Mouse (Mus musculus) spleen, adult 2 months (tissue): ENCODE results near the gene Fam193b. TPM values are rescaled to one million over a fixed set of nuclear protein-coding genes. Genes with fewer than 3 reads are reported as not detected.

Experiments
- DNase-seq, 2 experiments: peaks; one replicate each; pipeline versions ENCODE4 v3.0.0 to v3.0.0-alpha.2; 2012 to 2021; ENCODE audit warnings: low spot score in 2 of 2, low read depth in 1 of 2
- H3K27ac ChIP-seq: fragments of 200-500 bp; 2 replicates; pipeline ENCODE4 v1.5.1; 2012; ENCODE audit warnings: low read length, inconsistent platforms; ENCODE audit not compliant: insufficient read depth
- H3K27me3 ChIP-seq: fragments of 200-500 bp; 2 replicates; pipeline ENCODE4 v1.6.1; 2012; ENCODE audit warnings: mild to moderate bottlenecking, moderate library complexity, low read length, inconsistent platforms; ENCODE audit not compliant: control insufficient read depth, insufficient read depth
- H3K36me3 ChIP-seq: fragments of 200-500 bp; 2 replicates; pipeline ENCODE4 v1.6.1; 2012; ENCODE audit warnings: mild to moderate bottlenecking, low read length, inconsistent platforms; ENCODE audit not compliant: control insufficient read depth, insufficient read depth
- H3K4me1 ChIP-seq: fragments of 200-500 bp; 2 replicates; pipeline ENCODE4 v1.6.1; 2011; ENCODE audit warnings: inconsistent platforms; ENCODE audit not compliant: control insufficient read depth, insufficient read depth, insufficient read length
- H3K4me3 ChIP-seq: fragments of 200-500 bp; 2 replicates; pipeline ENCODE4 v1.5.1; 2011; ENCODE audit warnings: mild to moderate bottlenecking, inconsistent platforms; ENCODE audit not compliant: insufficient read depth, insufficient read length; ENCODE audit errors: extremely low read depth
- CTCF ChIP-seq: fragments of 200-500 bp; IDR thresholded peaks from 2 replicates; pipeline ENCODE4 v1.5.1; 2011; ENCODE audit warnings: mild to moderate bottlenecking, inconsistent platforms; ENCODE audit not compliant: insufficient read depth, insufficient read length, insufficient replicate concordance; ENCODE audit errors: extremely low read depth
- POLR2A ChIP-seq: fragments of 200-500 bp; IDR thresholded peaks from 2 replicates; pipeline ENCODE4 v1.6.1; 2011; ENCODE audit warnings: low read depth, low read length, inconsistent platforms
- WGBS: fragments of 180-500 bp; shearing (Covaris S2); methylation state at CpG from one replicate; pipeline ENCODE4 v1.1.7; 2018; 5-methylcytosine and 5-hydroxymethylcytosine counted together
- polyA plus RNA-seq: library from polyadenylated mRNA; depleted of rRNA; stranded (reverse); fragments of >200 nt; gene quantifications from 2 replicates; pipeline ENCODE4 v1.2.3, GENCODE M21; 2012

The Fam193b gene
- polyA plus RNA-seq, 1 experiment: 122 TPM

- 90% methylated on average over 7 of the region's 7 CpGs for WGBS
- H3K27me3 ChIP-seq: no peaks in the 10 kb centered on the region
- H3K36me3 ChIP-seq: peaks cover 3% of the 10 kb centered on the region; the same call in 1 of the 2 replicates
- no peak overlapping the region for H3K27ac ChIP-seq
- no peak for DNase-seq
- no peaks in the 10 kb centered on the region for H3K4me1 ChIP-seq
- no peak overlapping the region for H3K4me3 ChIP-seq
- TF ChIP-seq POLR2A (no peak), CTCF (no peak)
These were observed 7.5 kb downstream of the Fam193b start for GRCm38 (mm10) chr13:55563266-55563879.

DNA sequence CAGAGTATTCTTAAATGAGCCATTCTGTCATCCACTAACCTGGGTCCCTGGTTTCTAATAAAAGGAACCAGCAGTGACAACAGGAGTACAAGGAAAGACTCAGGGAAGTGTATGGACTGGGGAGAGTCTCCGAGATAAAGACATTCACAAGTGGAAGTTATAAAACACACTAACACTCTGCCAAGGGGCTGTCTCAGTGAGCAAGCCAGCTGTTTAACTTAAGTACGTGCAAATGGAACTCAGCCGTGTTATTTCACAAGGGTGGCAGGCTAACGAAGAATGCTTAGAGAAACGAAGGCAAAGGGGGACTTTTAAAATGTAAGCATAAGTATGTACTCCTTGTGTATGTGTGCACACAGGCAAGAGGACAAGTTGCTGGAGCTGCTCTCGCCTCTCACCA lies 13.4 kb downstream of the Fam193b start:
- Histone ChIP-seq H3K27me3 (no peaks in the 10 kb centered on the region), H3K36me3 (peaks cover 18% of the 10 kb centered on the region), H3K4me3 (no peak overlapping the region), H3K4me1 (no peaks in the 10 kb centered on the region), H3K27ac (no peak overlapping the region)
- no peak for DNase-seq
- 95% methylated on average over 6 of the region's 6 CpGs for WGBS
- TF ChIP-seq CTCF (no peak), POLR2A (no peak)

GRCm38 (mm10) chr13:55555921-55556320 lies 15.0 kb downstream of the Fam193b start:
- 92% methylated on average over 9 of the region's 9 CpGs for WGBS
- Histone ChIP-seq H3K36me3 (peaks cover 18% of the 10 kb centered on the region), H3K4me3 (no peak overlapping the region), H3K27me3 (no peaks in the 10 kb centered on the region), H3K4me1 (no peaks in the 10 kb centered on the region), H3K27ac (no peak overlapping the region)
- TF ChIP-seq CTCF: no peak
- no peak for TF ChIP-seq POLR2A
- DNase-seq: no peak

- H3K36me3 ChIP-seq: peaks cover 18% of the 10 kb centered on the region
- H3K4me1 ChIP-seq: no peaks in the 10 kb centered on the region
- H3K27ac ChIP-seq: no peak overlapping the region
- WGBS: 96% methylated on average over 15 of the region's 15 CpGs
- H3K27me3 ChIP-seq: no peaks in the 10 kb centered on the region
- TF ChIP-seq CTCF (no peak), POLR2A (no peak)
- no peak overlapping the region for H3K4me3 ChIP-seq
- DNase-seq: no peak
These were observed 21.9 kb downstream of the Fam193b start for GRCm38 (mm10) chr13:55549061-55549460.

- H3K27me3 ChIP-seq: no peaks in the 10 kb centered on the region
- DNase-seq: no peak
- 92% methylated on average over 5 of the region's 5 CpGs for WGBS
- H3K27ac ChIP-seq: no peak overlapping the region
- H3K36me3 ChIP-seq: peaks cover 13% of the 10 kb centered on the region
- no peaks in the 10 kb centered on the region for H3K4me1 ChIP-seq
- no peak overlapping the region for H3K4me3 ChIP-seq
- no peak for TF ChIP-seq POLR2A
- TF ChIP-seq CTCF: no peak
These were observed 22.5 kb downstream of the Fam193b start for GRCm38 (mm10) chr13:55548426-55548825.

DNA sequence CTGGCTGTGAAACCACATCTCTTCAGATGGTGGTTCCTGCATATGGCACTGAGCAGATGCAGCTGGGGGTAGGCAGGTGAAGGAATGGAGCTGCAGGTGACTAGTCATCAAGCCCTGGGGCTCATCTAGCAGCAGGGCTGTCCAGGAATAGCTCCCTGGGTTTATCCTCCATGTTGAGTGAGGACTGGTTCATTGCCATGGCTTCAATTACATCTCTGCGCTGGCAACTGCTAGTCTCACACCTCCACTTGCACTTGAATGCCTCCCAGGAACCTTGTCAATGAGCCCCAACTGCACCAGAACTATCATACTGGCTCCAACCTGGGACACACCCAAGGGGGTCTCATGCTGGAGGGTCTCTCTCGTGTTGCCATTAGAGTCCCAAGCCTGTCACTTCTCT lies 23.0 kb downstream of the Fam193b start:
- TF ChIP-seq CTCF (no peak), POLR2A (no peak)
- H3K4me1 ChIP-seq: no peaks in the 10 kb centered on the region
- DNase-seq: no peak
- H3K27ac ChIP-seq: no peak overlapping the region
- no peak overlapping the region for H3K4me3 ChIP-seq
- H3K36me3 ChIP-seq: peaks cover 17% of the 10 kb centered on the region
- H3K27me3 ChIP-seq: no peaks in the 10 kb centered on the region
- WGBS: 90% methylated on average over 2 of the region's 2 CpGs

DNA sequence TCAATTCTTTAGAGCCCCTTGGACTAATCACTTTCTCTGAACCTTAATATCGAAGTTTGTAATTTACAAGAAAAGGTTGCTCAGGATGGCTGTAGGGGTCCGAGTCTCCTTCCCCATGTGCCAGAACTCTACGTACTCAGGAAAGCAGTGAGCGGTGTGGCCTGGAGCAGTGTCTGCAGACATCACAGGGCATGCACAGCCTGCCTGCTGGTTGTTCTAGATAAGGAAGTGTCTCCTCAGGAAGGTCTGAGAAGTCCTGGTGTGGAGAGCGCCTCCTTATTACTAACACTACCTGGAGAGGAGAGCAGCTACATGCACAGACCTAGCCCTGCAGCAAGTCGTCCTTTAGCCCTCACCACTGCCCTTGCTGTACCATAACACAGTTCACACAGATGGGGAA lies 26.1 kb downstream of the Fam193b start:
- TF ChIP-seq POLR2A (no peak), CTCF (no peak)
- H3K36me3 ChIP-seq: peaks cover 20% of the 10 kb centered on the region
- DNase-seq: no peak
- H3K27me3 ChIP-seq: no peaks in the 10 kb centered on the region
- no peak overlapping the region for H3K27ac ChIP-seq
- no peaks in the 10 kb centered on the region for H3K4me1 ChIP-seq
- no peak overlapping the region for H3K4me3 ChIP-seq
- WGBS: 92% methylated on average over 6 of the region's 6 CpGs
